Mouse (Mus musculus) cortical plate, adult 2 months (tissue): ENCODE measurements around the gene Fastkd3.

ENCODE experiments used
- CTCF ChIP-seq: fragments of 200-500 bp; IDR thresholded peaks from 2 replicates; pipeline ENCODE4 v1.5.1; 2011; ENCODE audit warnings: mild to moderate bottlenecking, control low read depth, low read length; ENCODE audit not compliant: insufficient read depth; ENCODE audit errors: extremely low read depth
- POLR2A ChIP-seq: fragments of 200-500 bp; IDR thresholded peaks from 2 replicates; pipeline ENCODE4 v1.6.1; 2011; ENCODE audit warnings: mild to moderate bottlenecking, low read length, control low read depth; ENCODE audit not compliant: insufficient read depth; ENCODE audit errors: extremely low read depth

GRCm38 (mm10) chr13:68583961-68584360, 1.9 kb downstream of the Fastkd3 start:
- no peak for TF ChIP-seq CTCF
- no peak for TF ChIP-seq POLR2A
